Mouse (Mus musculus): ENCODE data around the gene Kif1a. TPM values are rescaled to one million over a fixed set of nuclear protein-coding genes. Genes with fewer than 3 reads are reported as not detected.

Kif1a gene
- 1 to 10 TPM; 1.7 to 2.0 TPM for total RNA-seq (2021)

GRCm38 (mm10) chr1:93101571-93102061, at the start of gene Kif1a:
TSS of gene Kif1a (minus strand) at chr1:93101951.
- intact Hi-C loops (cut with DNase I), result no loop called here
- peak in 1 of 2 experiments; percentile 18 for DNase-seq

GRCm38 (mm10) chr1:93150907-93151661, 49.3 kb upstream of the Kif1a start:
- intact Hi-C loops (cut with DNase I), result no loop called here
- no peak for DNase-seq

DNA sequence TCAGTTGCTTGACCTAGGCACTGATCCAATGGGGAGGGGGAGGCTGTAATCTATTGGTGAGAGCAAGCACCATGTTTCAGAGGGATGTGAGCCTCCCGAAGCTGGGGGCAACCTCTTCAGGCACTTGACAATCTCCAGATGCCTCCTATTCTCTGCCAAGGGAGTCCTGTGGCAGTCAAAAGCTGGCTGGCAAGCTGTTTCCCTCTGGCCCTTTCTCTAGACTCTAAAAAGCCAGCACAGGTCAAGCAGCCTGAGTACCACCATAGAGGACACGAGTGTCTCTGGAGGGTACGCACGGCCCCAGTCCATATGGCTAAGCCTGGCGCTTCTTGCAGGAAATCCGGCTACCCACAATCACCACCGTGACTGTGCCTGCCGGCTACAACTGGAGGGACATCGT, 42.4 kb upstream of the Kif1a start:
- intact Hi-C loops (cut with DNase I), result no loop called here
- peak in 1 of 2 experiments; percentile 16 for DNase-seq

DNA sequence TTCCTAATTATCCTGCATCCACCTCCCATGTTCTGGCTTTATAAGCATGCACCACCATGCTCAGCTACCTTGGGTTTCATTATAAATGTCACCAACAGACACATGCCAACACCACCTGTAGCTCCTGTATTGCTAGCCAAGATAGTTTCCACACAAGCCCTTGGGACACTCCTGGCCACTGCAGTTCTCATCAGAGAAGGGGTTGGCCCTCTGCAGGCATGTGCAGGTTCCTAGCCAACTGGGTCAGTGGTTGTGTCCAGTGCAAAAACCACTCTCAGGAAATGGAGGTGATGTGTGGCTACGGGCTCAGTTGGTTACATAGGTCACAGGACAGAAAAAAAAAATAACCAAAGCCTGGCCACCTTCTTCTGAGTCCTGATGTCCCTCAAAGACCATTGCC, 41.1 kb upstream of the Kif1a start:
- no peak for DNase-seq

DNA sequence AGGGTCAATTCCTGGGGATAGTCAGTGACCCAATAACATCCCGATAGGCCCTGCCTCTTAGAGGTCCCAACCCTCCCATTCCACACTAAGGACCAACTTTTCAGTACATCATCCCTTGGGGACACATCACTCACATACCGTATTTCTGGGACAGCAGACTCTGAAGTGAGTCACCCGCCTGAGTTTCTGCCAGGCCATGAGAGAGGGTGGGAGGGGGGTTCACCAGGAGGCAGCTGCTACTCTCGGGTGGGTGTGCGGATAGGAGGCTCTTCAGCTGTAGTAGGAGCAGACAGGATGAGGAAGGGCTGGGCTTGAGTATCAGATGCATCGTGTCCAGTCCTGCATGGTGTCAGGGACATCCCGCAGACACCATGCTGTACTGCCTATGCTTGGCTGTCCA, 38.0 kb upstream of the Kif1a start:
- no peak for DNase-seq
- intact Hi-C loops (cut with DNase I), result no loop called here

More for the DNA sequence above, 41.1 kb upstream of the Kif1a start:
- intact Hi-C loops (cut with DNase I), result no loop called here

DNA sequence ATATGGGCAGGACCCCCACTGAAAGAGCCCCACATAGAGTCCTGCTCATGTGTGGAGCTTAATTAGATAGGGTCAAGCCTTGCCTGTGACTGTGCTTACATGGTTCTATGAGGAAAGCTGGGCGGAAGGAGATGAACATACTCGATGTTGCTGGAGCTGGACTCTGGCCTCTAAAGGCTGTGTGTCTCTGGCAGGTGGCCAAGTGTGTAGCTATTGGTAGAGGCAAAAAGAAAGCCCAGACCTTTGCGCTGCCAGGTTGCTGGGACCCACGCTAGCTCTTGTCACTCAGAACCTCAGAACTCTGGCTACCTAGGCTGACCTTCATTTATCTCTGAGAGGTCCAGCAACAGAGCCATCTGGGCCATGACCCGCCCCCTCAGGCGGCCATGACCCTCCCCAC, 36.8 kb upstream of the Kif1a start:
- intact Hi-C loops (cut with DNase I), result no loop called here
- DNase-seq, result no peak

- intact Hi-C loops (cut with DNase I), result no loop called here
- DNase-seq, result no peak
These were observed 33.3 kb upstream of the Kif1a start, which contains the start of gene Agxt for GRCm38 (mm10) chr1:93135036-93135526. TSS of gene Agxt (plus strand) at chr1:93135240.

DNA sequence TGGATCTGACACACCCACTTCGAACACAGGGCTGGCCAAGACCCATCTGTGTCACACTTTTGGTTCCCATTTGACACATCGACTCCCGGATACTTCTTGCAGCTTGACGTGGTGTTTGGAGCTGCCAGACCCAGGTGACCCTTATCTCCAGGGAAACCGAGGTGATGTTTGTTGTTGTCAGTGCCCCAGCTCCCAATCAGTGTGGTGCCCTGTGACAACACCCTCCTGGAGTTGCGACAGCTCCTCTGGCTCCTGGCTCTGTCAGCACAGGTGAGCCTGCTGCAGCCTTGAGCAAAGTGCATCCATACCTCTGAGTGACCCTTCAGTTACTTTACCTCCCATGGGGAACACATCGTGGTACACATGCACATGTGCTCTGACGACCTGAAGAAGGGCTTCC, 30.9 kb upstream of the Kif1a start:
- intact Hi-C loops (cut with DNase I), result no loop called here
- DNase-seq, result no peak

GRCm38 (mm10) chr1:93130242-93130983, 28.7 kb upstream of the Kif1a start:
- no peak for DNase-seq
- intact Hi-C loops (cut with DNase I), result no loop called here

- DNase-seq, result peak; percentile 39 to 50
These were observed 27.1 kb upstream of the Kif1a start for GRCm38 (mm10) chr1:93128710-93129349.

DNA sequence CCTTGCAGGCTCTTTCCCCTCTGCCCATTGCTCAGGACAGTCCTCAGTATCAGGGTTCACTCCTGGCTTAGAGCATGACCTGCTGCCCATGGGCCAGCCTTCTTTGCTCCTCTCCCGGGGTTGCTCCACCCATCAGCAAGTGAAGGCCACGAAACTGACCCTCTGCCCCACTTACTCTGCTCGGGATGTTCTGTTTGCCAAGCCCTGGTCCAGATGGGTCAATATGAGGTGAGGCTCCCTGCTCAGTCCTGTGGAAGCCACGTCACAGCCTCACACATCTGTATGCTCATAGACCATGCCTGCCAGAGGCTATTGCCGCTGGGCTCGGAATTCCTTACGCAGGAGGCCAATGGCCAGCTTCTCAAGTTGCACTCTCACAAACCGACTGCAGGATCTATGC, 26.5 kb upstream of the Kif1a start:
- intact Hi-C loops (cut with DNase I), result loop anchor here (5.0 kb wide), 1 partner anchor 171 kb away; no protein-coding TSS in a partner anchor
- DNase-seq, result no peak

More at GRCm38 (mm10) chr1:93128710-93129349, 27.1 kb upstream of the Kif1a start:
- intact Hi-C loops (cut with DNase I), result loop anchor here (5.0 kb wide), 1 partner anchor 172 kb away; no protein-coding TSS in a partner anchor

- intact Hi-C loops (cut with DNase I), result loop anchor here (5.0 kb wide), 1 partner anchor 168 kb away; no protein-coding TSS in a partner anchor
- no peak for DNase-seq
These were observed 23.5 kb upstream of the Kif1a start for GRCm38 (mm10) chr1:93125256-93125655.

DNA sequence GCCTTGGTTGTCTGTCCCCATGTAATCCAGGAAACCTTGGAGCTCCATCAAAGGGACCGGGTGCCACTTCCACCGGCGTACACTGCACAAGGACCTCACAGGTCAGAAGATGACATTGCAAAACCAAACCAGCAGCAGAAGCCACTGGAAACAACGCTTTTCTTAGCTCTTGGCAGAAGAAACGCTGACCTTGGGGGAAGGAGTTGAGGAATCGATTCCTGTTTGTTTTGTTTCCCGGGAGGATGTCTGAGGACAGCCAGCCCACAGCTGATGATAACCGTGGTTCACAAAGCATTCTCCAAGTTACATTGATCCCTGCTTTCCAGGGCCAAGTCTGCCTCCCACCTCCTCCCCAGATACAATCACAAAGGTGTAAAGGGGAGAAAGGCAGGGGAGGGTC, 22.3 kb upstream of the Kif1a start:
- no peak for DNase-seq
- intact Hi-C loops (cut with DNase I), result no loop called here

DNA sequence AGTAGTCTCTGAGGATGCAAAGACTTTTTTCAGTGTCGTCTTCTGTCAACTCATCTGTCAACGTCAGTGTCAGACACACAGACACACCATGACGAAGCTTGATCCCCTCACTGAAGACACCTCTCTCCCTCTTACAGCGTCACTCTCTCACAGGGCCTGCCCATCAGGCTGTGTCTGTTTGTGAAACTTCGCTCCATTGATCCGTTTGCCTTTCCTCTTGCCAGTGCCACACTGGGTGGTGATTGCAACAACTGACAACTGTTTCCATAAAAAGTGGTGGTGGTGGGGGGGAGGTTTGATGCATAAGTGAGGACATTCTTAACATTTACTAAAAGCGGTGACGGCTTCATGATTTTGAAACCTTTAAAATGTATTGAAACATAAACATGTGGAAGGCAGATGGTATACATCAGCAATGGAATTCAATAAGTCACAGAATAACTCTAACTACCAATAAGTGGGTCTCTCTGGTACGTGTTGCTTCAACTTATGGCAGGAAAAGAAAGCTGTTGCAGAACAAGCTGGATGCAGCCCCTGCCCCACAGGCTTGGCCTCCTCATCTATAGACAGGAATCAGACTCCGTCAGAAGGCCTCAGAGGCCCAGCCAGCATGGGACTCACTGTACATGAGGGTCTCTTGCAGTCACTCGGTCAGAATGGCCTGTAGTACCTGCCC, 21.6 kb upstream of the Kif1a start:
- no peak for DNase-seq
- intact Hi-C loops (cut with DNase I), result no loop called here

GRCm38 (mm10) chr1:93118816-93119215, 17.1 kb upstream of the Kif1a start:
- no peak for DNase-seq
- intact Hi-C loops (cut with DNase I), result no loop called here

GRCm38 (mm10) chr1:93115471-93115870, 13.7 kb upstream of the Kif1a start:
- intact Hi-C loops (cut with DNase I), result no loop called here

GRCm38 (mm10) chr1:93114713-93115463, 13.1 kb upstream of the Kif1a start:
- intact Hi-C loops (cut with DNase I), result no loop called here
- DNase-seq, result peak; percentile 34 to 35

More at GRCm38 (mm10) chr1:93115471-93115870, 13.7 kb upstream of the Kif1a start:
- DNase-seq, result no peak

DNA sequence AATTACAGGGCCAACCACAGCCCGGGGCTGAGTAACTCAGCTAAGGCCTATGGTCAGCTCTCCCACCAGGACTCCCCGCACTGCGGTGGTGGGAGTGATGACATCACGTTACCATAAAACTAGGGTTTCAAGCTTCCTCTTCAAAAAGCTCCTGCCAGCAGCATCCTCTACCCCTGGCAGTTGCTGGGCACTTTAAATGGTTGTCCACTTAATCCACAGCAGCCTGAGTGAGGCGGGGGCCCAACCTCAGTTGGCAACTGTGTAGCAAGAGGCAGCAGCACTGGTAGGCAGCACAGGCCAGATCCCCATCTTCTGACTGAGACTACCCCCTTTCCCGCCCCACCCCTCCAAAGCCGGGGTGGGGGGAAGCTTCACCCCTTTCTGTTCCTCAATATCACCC, 949 bp upstream of the Kif1a start:
- intact Hi-C loops (cut with DNase I), result no loop called here
- DNase-seq, result no peak
